Mouse (Mus musculus) stomach, postnatal 0 days (tissue): ENCODE measurements around the gene Coa5. TPM values are rescaled to one million over a fixed set of nuclear protein-coding genes. Genes with fewer than 3 reads are reported as not detected.

Experiments used
- ATAC-seq: fragments of 200-750 bp; cut with Nextera tagmentation; 2 replicates; pipeline ENCODE4 v1.8.0; 2017; ENCODE audit not compliant: low FRiP score, low TSS enrichment
- DNase-seq: peaks from one replicate; pipeline ENCODE4 v3.0.0-alpha.2; 2016; ENCODE audit warnings: low spot score
- H3K27ac ChIP-seq: fragments of 300-500 bp; sonication (generic); replicated peaks from 2 replicates; pipeline ENCODE4 v1.5.1; 2014; ENCODE audit warnings: mild to moderate bottlenecking, control low read depth
- H3K27me3 ChIP-seq: fragments of 300-500 bp; sonication (generic); 2 replicates; pipeline ENCODE4 v1.6.1; 2014; ENCODE audit warnings: low read length; ENCODE audit not compliant: control insufficient read depth, insufficient read depth
- H3K36me3 ChIP-seq: fragments of 300-500 bp; sonication (generic); 2 replicates; pipeline ENCODE4 v1.6.1; 2014; ENCODE audit warnings: low read length, mixed read lengths; ENCODE audit not compliant: control insufficient read depth, insufficient read depth
- H3K4me1 ChIP-seq: fragments of 300-500 bp; sonication (generic); replicated peaks from 2 replicates; pipeline ENCODE4 v1.6.1; 2014; ENCODE audit warnings: antibody characterized with exemption; ENCODE audit not compliant: control insufficient read depth, insufficient read depth
- H3K4me2 ChIP-seq: fragments of 300-500 bp; sonication (generic); replicated peaks from 2 replicates; pipeline ENCODE4 v1.6.1; 2014; ENCODE audit warnings: low read depth, mild to moderate bottlenecking, control low read depth, moderate library complexity
- H3K4me3 ChIP-seq: fragments of 300-500 bp; sonication (generic); 2 replicates; pipeline ENCODE4 v1.5.1; 2014; ENCODE audit warnings: low read depth, low read length, control low read depth
- H3K9ac ChIP-seq: fragments of 300-500 bp; sonication (generic); 2 replicates; pipeline ENCODE4 v1.6.1; 2014; ENCODE audit warnings: mild to moderate bottlenecking, low read length, control low read depth, mixed read lengths
- H3K9me3 ChIP-seq: fragments of 300-500 bp; sonication (generic); 2 replicates; pipeline ENCODE4 v1.6.1; 2016; ENCODE audit warnings: low read length; ENCODE audit not compliant: control insufficient read depth
- CTCF ChIP-seq: IDR thresholded peaks from 2 replicates; pipeline ENCODE4 v1.5.1; 2016; ENCODE audit warnings: antibody characterized with exemption, low read depth, mild to moderate bottlenecking, moderate library complexity
- EP300 ChIP-seq: optimal IDR thresholded peaks from 2 replicates; pipeline ENCODE3; 2016; ENCODE audit warnings: antibody characterized with exemption
- WGBS: fragments of 180-500 bp; shearing (Covaris S2); extraction: QIAGEN DNeasy Blood & Tissue Kit; methylation state at CpG from one replicate; pipeline ENCODE4 v1.1.7; 2014; 5-methylcytosine and 5-hydroxymethylcytosine counted together
- polyA plus RNA-seq: library from polyadenylated mRNA; unstranded; fragments of >200 nt; fragmentation: Nextera tagmentation; extraction: Ambion mirVana; gene quantifications from 2 replicates; pipeline ENCODE4 v1.2.1, GENCODE M21; 2015

Gene Coa5
- polyA plus RNA-seq, 1 experiment from 2014 or later = 24.1 TPM

DNA sequence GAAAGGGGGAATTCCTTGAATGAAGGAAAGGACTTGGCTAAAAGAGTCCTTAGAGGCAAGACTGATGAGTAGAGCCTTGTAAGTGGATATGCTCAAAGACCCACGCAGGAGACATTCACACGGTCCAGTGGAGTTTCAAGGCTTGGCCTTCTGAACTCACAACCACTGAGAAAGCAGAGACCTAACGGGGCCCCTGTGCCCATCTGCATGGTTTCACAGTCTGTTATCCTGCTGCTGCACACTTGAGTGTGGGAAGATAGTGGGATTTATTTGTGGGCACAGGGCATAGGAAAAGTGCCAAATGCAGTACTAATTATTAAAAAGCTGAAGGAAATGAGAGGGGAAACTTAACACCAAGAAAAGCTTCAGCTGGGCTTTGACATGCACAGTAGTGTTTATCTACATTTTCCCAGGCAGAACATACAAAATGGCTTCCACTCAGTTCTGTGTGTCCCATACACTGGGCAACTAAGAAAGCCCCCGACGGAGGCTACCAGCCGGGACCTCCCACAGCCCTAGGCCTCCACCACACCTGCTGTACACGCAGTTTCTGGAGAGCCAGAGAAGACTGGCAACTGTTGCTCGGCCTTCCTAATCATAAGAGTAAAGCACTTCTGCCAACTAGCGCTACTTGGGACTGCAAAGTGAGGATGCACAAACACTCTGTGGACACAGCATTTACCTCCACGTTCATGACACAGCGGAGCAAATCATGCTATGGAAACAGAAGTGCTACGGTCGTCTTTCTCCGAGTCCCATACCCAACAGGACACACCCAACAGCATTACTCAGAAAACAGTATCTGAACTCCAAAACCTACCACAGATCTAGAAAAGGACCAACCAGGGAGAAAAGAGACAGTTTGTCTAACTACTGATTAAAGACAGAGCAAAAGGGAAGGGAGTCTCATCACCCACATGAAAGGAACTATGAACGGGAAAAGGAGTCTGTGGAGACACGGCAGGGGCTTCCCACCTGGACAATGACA is 13.2 kb upstream of the Coa5 start:
- H3K9ac ChIP-seq = no peak overlapping the region
- WGBS = 93% methylated on average over 16 of the region's 16 CpGs

DNA sequence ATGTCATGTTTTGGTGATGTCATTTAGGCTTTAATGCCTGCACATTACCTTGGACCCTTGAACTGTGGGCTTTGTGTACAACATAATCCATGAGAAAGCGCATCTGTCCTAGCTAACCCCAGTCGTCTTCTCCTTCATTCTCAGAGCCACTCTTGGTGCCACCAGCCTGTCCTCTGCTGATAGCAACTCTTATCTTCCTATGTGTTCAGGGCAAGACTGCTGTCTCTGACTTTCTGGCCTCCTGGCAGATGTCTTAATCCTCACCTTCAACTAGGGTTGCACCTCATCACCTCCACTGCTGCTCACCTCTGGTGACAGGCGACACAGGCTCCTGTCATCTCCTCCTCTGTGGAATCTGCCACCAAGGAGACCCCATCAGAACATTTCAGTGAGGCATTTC is 6.5 kb upstream of the Coa5 start:
- Histone ChIP-seq H3K9ac (no peak overlapping the region), H3K9me3 (no peaks in the 10 kb centered on the region), H3K4me3 (no peak overlapping the region), H3K27me3 (no peaks in the 10 kb centered on the region), H3K4me1 (no peaks in the 10 kb centered on the region), H3K4me2 (no peak overlapping the region), H3K36me3 (peaks cover 28% of the 10 kb centered on the region), H3K27ac (no peak overlapping the region)
- WGBS = 88% methylated on average over 3 of the region's 3 CpGs
- TF ChIP-seq EP300 (no peak), CTCF (no peak)
- ATAC-seq (no peak), DNase-seq (no peak)

More for the DNA sequence above, 13.2 kb upstream of the Coa5 start:
- peaks cover 11% of the 10 kb centered on the region; the same call in 1 of the 2 replicates for H3K36me3 ChIP-seq
- no peak for ATAC-seq
- no peak overlapping the region for H3K4me3 ChIP-seq
- no peak overlapping the region for H3K4me2 ChIP-seq
- DNase-seq = no peak
- H3K27me3 ChIP-seq = no peaks in the 10 kb centered on the region
- H3K27ac ChIP-seq = no peak overlapping the region
- TF ChIP-seq CTCF (no peak), EP300 (no peak)
- H3K4me1 ChIP-seq = no peaks in the 10 kb centered on the region
- H3K9me3 ChIP-seq = no peaks in the 10 kb centered on the region

GRCm38 (mm10) chr1:37430297-37430840 is 466 bp upstream of the Coa5 start:
- DNase-seq (peak; percentile 75), ATAC-seq (peak; percentile 74)
- TF ChIP-seq CTCF (no peak), EP300 (no peak)
- no peaks in the 10 kb centered on the region for H3K9me3 ChIP-seq
- H3K4me3 ChIP-seq = peak overlapping the region; percentile 87
- H3K4me2 ChIP-seq = peak overlapping the region; percentile 88
- peak overlapping the region; percentile 92 for H3K27ac ChIP-seq
- H3K36me3 ChIP-seq = peaks cover 8% of the 10 kb centered on the region; the same call in 1 of the 2 replicates
- H3K9ac ChIP-seq = peak overlapping the region; percentile 94
- H3K4me1 ChIP-seq = no peaks in the 10 kb centered on the region
- no peaks in the 10 kb centered on the region for H3K27me3 ChIP-seq
- under 1% methylated on average over 40 of the region's 40 CpGs for WGBS

DNA sequence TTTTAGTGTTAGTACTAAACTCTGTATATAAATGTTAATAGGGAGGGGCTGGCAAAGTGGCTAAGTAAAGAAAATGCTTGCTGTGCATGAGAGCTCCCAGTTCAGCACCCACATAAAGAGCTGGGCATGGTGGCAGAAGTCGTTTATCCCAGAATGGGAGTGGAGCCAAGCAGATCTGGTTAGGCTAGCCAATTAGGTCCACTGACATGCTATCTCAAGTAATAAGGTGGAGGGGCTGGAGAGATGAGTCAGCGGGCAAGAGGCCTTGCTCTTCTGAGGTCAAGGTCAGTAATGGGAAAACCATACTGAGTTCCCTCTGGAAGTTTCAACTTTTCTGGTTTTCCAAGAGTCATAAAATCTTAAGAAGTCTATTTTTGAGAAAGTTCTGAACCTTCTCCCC is 992 bp downstream of the Coa5 start:
- Histone ChIP-seq H3K4me1 (no peaks in the 10 kb centered on the region), H3K27ac (no peak overlapping the region), H3K27me3 (no peaks in the 10 kb centered on the region), H3K4me2 (peak overlapping the region; percentile 88), H3K9me3 (no peaks in the 10 kb centered on the region), H3K4me3 (peak overlapping the region; percentile 87; the same call in 1 of the 2 replicates), H3K9ac (0 out of 2 replicates have a peak overlapping the region, but pooled peaks have one; percentile 31), H3K36me3 (peaks cover 7% of the 10 kb centered on the region; the same call in 1 of the 2 replicates)
- no peak for TF ChIP-seq EP300
- WGBS = 54% methylated on average over 2 of the region's 2 CpGs
- DNase-seq (no peak), ATAC-seq (no peak)

DNA sequence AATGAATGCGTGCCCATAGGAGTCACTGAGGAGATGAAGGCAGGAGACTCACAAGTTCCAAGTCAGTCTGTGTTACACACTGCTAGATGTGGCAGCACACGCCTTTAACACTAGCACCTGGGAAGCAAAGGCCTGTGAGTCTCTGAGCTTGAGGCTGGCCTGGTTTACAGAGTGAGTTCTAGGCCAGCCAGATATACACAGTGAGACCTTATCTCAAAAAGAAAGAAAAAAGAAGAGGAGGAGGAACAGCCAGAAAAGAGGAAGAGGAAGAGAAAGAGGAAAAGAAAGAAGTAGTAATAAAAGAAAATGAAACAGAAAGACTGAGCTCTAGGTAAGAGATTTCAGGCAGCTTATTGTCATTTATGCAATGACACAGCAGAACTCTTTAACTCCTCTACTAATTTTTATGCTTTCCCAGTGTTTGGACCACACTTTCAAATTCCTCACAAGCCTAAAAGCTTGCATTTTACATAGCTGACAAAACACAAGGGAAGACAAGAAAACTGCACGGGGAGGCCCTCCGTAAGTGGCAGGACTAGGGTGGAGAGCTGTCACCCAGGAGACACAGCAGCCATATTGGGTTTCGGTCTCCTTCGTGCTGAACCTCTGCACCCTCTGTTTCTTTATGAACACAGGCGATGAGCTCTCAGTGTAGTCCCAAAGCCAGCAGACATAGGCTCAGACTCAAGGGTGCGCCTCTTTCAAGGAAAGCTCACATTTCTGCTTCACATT is 2.6 kb downstream of the Coa5 start:
- H3K36me3 ChIP-seq = no peaks in the 10 kb centered on the region
- no peak overlapping the region for H3K4me2 ChIP-seq
- WGBS = 95% methylated on average over 8 of the region's 8 CpGs
- no peak overlapping the region for H3K9ac ChIP-seq
- H3K9me3 ChIP-seq = no peaks in the 10 kb centered on the region
- DNase-seq (no peak), ATAC-seq (no peak)
- H3K27ac ChIP-seq = no peak overlapping the region
- H3K4me3 ChIP-seq = no peak overlapping the region
- no peak for TF ChIP-seq EP300
- no peak for TF ChIP-seq CTCF
- no peaks in the 10 kb centered on the region for H3K4me1 ChIP-seq
- H3K27me3 ChIP-seq = no peaks in the 10 kb centered on the region
